25 mouse cellular contexts compared by ENCODE assay signal in the genomic region with DNA sequence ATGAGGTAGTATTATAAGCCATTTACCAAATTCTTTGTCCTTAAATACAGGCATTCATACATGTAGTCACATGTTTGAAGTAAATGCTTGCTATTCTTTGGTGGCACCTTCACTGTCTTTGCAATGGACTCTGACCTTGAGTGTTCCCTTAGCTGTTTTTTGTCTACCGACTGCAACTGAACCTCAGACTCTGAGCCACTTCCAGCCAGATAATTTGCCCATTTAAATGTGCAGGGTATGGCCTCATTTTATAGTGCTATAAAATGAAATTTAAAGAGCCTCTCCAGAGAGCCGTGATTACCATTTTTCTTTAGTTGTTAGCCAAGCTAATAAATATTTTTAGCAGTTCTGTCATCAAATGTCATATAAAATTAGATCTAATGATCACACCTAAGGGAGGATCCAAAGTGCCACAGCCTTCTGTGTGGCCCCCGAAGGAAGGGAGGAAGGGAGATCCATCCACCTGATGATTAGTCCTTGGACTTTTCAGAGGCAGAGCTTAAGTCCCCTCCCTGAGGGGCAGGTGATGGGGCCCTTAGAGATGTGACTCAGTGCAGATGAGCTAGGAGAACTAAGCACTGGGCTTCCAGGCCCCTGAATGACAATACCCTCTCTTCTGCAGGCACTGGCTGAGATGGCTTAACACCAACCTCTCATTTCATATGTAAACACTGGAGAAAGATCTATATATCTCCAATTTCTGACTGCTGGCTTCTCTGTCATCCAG.
"Had no signal": no experiment of that assay in that cellular context is flagged by ENCODE, and none has a peak within 500 bp of the region (broad histone marks: within the 10 kb centered on the region; RNA-seq: fewer than 3 reads in every experiment).

No protein-coding gene starts in this region.

- H3K9me3 ChIP-seq: heart, embryonic 10.5 days; heart, embryonic 12.5 days; hindbrain, embryonic 10.5 days; hindbrain, embryonic 12.5 days; kidney, embryonic 15.5 days; limb, embryonic 13.5 days; limb, embryonic 15.5 days; liver, embryonic 12.5 days had no signal

- ATAC-seq: hindbrain, embryonic 16.5 days; inflammation-experienced regulatory T-cells, adult 6 months; liver, embryonic 12.5 days had no signal

- H3K9ac ChIP-seq: heart, embryonic 12.5 days; hindbrain, embryonic 12.5 days; hindbrain, embryonic 14.5 days; kidney, embryonic 15.5 days; limb, embryonic 13.5 days; limb, embryonic 15.5 days; liver, embryonic 12.5 days; liver, embryonic 14.5 days had no signal

- H3K27ac ChIP-seq: gastrocnemius, adult 2 months; heart, embryonic 10.5 days; hindbrain, embryonic 10.5 days; hindbrain, embryonic 12.5 days; hindbrain, embryonic 14.5 days; kidney, embryonic 15.5 days; kidney, postnatal 0 days; limb, embryonic 13.5 days; limb, embryonic 15.5 days; liver, embryonic 12.5 days; liver, embryonic 14.5 days had no signal

- DNase-seq: gastrocnemius, adult 2 months; gastrocnemius, postnatal 10 days; gastrocnemius, postnatal 25 days; heart, adult 18-20 months; heart, postnatal 10 days; heart, postnatal 4 days; kidney, adult 11 months; kidney, adult 2 months; kidney, adult 9 months; kidney, postnatal 14 days; kidney, postnatal 36 days; left cerebral cortex, postnatal 4 days had no signal

- H3K4me3 ChIP-seq: gastrocnemius, adult 2 months; heart, embryonic 10.5 days; heart, embryonic 12.5 days; hindbrain, embryonic 10.5 days; hindbrain, embryonic 12.5 days; kidney, embryonic 15.5 days; limb, embryonic 13.5 days; limb, embryonic 15.5 days; liver, embryonic 12.5 days had no signal

- H3K36me3 ChIP-seq: heart, embryonic 10.5 days; heart, embryonic 12.5 days; hindbrain, embryonic 10.5 days; hindbrain, embryonic 12.5 days; kidney, embryonic 15.5 days; limb, embryonic 13.5 days; limb, embryonic 15.5 days; liver, embryonic 12.5 days had no signal

- H3K4me1 ChIP-seq: liver, embryonic 12.5 days had no signal

- H3K4me2 ChIP-seq: heart, embryonic 12.5 days; hindbrain, embryonic 12.5 days; hindbrain, embryonic 14.5 days; kidney, embryonic 15.5 days; limb, embryonic 13.5 days; limb, embryonic 15.5 days; liver, embryonic 12.5 days had no signal

- H3K27me3 ChIP-seq: heart, embryonic 12.5 days; hindbrain, embryonic 12.5 days; kidney, embryonic 15.5 days; liver, embryonic 12.5 days had no signal
